Mouse (Mus musculus) c-Kit-negative CD71-positive TER-119-positive erythroid progenitor cells, embryonic 14.5 days (primary cell): ENCODE measurements around the gene Sbf2.
A peak's percentile ranks its signal among the peaks of the same experiment; 100 is the strongest.
"Not testable (repeated sequence)": the region's sequence is repeated elsewhere in the genome, so short reads cannot be mapped to it uniquely, and the experiment has no call there.

Experiments
- DNase-seq: peaks from one replicate; pipeline ENCODE4 v3.0.0-alpha.2; 2013; ENCODE audit warnings: low read depth, low spot score

Sbf2 gene

GRCm38 (mm10) chr7:110629892-110630666 lies 15.4 kb upstream of the Sbf2 start:
- DNase-seq = peak; percentile 17

GRCm38 (mm10) chr7:110628611-110629354 lies 14.1 kb upstream of the Sbf2 start:
- DNase-seq = no peak

GRCm38 (mm10) chr7:110628273-110628600 lies 13.5 kb upstream of the Sbf2 start:
- no peak for DNase-seq

GRCm38 (mm10) chr7:110627486-110628272 lies 13.0 kb upstream of the Sbf2 start, which contains the start of gene Adm:
TSS of gene Adm (plus strand) at chr7:110627661.
- no peak for DNase-seq

GRCm38 (mm10) chr7:110627099-110627482 lies 12.4 kb upstream of the Sbf2 start:
- DNase-seq = no peak

GRCm38 (mm10) chr7:110626186-110627098 lies 11.7 kb upstream of the Sbf2 start:
- no peak for DNase-seq

- DNase-seq = no peak
These were observed 10.8 kb upstream of the Sbf2 start for GRCm38 (mm10) chr7:110625489-110625888.

GRCm38 (mm10) chr7:110624961-110625360 lies 10.2 kb upstream of the Sbf2 start:
- DNase-seq = no peak

GRCm38 (mm10) chr7:110624067-110624466 lies 9.3 kb upstream of the Sbf2 start:
- no peak for DNase-seq

GRCm38 (mm10) chr7:110619086-110619611 lies 4.4 kb upstream of the Sbf2 start:
- no peak for DNase-seq

GRCm38 (mm10) chr7:110615792-110616191 lies 1.1 kb upstream of the Sbf2 start:
- DNase-seq = no peak

- DNase-seq = no peak
These were observed 469 bp upstream of the Sbf2 start for GRCm38 (mm10) chr7:110615151-110615631.

GRCm38 (mm10) chr7:110613381-110614132 lies 1.2 kb downstream of the Sbf2 start:
- DNase-seq = no peak

GRCm38 (mm10) chr7:110606906-110607305 lies 7.8 kb downstream of the Sbf2 start:
- no peak for DNase-seq

- DNase-seq = no peak
These were observed 9.2 kb downstream of the Sbf2 start for GRCm38 (mm10) chr7:110605476-110605875.

- no peak for DNase-seq
These were observed 17.6 kb downstream of the Sbf2 start for GRCm38 (mm10) chr7:110597141-110597540.

GRCm38 (mm10) chr7:110593991-110594390 lies 20.7 kb downstream of the Sbf2 start:
- not testable (repeated sequence) for DNase-seq

- DNase-seq = no peak
These were observed 27.0 kb downstream of the Sbf2 start for GRCm38 (mm10) chr7:110587721-110588120.

- DNase-seq = no peak
These were observed 29.5 kb downstream of the Sbf2 start for GRCm38 (mm10) chr7:110585250-110585649.

GRCm38 (mm10) chr7:110584159-110584558 lies 30.6 kb downstream of the Sbf2 start:
- no peak for DNase-seq
